Mouse (Mus musculus) layer of hippocampus, adult 9-10 months (tissue): ENCODE results near the gene Elovl5.
A peak's percentile ranks its signal among the peaks of the same experiment; 100 is the strongest.

Experiments used
- DNase-seq: peaks from one replicate; pipeline ENCODE4 v3.0.0; 2022; ENCODE audit warnings: low spot score

Elovl5 gene

GRCm38 (mm10) chr9:78000586-78001500 lies 83.7 kb downstream of the Elovl5 start:
- no peak for DNase-seq

DNA sequence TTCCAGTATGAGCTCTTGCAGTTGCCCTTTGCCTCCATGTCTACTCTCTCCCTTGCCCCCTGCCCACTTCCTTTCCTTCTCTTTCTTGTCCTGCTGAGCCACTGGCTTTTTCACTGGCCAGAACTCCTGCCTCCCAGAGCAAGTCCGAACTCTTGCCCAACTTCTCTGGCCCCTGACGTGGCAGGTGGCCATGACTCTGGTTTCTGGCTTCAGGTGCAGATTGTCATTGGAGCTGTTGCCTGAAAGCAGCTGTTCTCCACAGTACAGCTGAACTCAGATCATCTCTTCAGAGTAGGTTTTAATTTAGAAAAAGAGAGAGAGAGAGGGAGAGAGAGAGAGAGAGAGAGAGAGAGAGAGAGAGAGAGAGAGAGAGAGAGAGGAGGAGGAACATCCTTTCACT lies 86.1 kb downstream of the Elovl5 start:
- DNase-seq, result no peak

GRCm38 (mm10) chr9:78005481-78005880 lies 88.3 kb downstream of the Elovl5 start:
- no peak for DNase-seq

DNA sequence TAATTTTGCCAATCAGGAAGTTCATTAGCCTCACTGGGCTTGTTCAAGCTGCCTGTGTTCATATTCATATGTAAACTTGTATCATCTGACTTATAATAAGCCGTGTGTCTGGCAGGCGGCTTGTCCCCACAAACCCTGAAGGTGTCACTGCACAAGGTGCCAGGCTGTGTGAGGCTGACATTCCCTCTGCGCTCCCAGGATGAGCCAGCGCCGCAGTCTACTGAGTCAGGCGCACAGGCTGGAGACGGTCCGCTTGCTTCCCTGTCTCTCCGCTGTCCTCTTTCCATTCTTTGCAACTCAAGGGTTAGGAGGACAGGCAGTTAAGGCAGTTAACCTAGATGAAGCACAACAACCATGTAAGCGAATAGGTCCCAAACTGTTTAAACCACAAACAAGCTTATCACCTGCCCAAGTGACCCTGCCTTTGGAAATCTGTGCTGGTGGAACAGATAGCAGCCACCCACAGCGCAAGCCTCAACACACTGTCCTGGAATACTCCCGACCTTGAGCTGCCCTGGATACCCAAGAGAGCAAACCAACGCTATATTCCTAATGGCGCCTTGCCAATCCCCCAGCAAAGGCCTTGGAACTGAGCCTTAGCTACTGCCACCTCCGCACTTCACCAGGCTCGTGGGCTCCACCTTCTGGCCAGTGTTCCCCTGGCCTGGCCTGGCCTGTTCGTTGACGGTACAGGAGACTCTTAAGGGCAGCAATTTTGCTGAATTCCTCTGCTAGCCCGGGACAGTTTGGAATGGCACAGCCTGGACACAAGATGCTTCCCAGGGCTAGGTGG lies 89.2 kb downstream of the Elovl5 start:
- peak; percentile 65 for DNase-seq

DNA sequence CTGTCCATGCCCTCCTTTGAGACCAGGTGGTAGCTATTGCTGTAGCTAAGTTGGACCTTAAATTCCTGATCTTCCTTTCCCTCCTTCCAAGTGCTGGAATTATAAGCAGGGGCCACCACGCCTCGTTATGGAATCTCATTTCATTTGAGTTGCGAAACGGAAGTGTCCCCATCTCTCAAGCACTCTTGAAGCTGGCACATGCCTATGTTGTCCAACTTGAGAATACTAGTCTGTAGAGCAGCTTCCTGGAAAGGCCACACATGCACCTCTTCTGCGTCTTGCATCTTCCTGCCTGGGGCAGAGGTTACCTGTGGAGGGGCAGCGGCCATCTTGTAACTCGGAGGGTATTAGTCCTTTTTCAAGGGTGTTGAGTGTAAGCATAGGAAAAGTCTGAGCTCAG lies 92.2 kb downstream of the Elovl5 start:
- DNase-seq, result no peak

DNA sequence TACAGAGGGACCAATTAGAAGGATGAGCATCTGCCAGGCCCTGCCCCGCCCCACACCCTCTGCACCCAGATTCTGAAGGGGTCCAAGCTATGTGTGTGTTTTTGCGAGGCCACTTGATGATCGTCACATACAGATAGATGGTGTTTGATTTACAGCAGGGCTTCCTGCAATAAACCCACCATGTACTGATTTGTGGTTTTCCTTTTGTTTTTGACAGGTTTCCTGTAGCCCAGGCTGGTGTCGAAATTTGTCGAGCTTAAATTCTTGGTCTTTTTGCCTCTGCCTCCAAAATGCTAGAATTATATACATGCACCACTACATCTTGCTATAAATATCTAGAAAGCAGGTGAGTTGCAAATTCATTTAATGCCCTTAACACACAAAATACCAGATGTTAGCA lies 93.0 kb downstream of the Elovl5 start:
- no peak for DNase-seq

DNA sequence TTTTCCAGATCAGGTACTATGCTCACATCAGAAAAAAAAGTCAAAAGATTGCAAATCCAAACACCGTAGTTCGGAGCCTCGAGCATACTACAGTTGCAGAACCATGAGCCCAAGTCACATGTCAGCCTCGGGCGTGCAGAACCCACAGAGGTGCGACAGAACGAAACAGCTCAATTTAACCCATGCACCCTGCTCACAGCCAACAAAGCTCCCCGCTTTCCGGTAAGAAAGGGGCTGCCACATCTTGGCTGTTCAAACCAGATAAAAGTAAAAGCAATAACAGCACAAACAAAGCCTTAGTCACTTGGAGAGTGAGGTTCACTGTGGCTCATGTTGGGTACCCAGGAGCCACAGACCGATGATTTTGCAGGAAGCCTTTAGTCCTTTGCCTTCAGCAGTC lies 93.5 kb downstream of the Elovl5 start:
- no peak for DNase-seq

GRCm38 (mm10) chr9:78012066-78012465 lies 94.9 kb downstream of the Elovl5 start:
- no peak for DNase-seq

DNA sequence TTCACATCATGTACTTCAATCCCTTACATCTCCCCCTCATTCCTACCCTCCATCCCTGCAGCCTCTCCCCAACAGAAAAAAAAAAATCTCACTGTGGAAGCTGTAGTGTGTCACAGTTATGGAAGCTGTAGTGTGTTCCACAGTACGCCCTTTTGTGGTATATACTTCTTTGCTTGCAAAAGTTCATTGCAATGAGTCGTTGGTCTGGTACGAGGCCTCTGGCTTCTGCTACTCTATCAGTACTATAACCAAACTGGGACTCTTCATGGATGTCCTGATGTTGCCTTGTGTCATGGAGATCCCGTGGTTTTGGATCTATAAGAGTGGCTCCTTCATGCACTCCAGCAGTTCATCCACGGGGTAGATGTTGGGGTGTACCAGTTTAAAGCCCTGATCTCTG lies 95.5 kb downstream of the Elovl5 start:
- DNase-seq, result no peak

- DNase-seq, result no peak
These were observed 96.6 kb downstream of the Elovl5 start for GRCm38 (mm10) chr9:78013813-78014212.

DNA sequence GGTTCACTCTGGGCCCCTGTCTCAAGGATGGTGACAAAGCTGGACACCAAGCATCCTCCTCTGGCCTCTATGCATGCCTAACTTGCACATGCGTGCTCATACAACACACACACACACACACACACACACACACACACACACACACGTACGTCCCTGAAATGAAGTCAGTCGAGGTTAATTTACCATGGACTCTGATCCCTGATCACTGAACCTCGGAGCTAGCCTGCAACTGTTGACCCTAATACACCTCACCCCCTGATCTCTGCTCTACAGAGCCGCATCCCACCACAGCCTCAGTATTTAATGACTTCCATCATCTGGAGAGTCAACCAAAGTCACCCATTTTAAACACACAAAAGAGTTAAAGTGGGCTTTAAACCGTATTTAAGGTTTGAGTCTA lies 98.7 kb downstream of the Elovl5 start:
- no peak for DNase-seq

DNA sequence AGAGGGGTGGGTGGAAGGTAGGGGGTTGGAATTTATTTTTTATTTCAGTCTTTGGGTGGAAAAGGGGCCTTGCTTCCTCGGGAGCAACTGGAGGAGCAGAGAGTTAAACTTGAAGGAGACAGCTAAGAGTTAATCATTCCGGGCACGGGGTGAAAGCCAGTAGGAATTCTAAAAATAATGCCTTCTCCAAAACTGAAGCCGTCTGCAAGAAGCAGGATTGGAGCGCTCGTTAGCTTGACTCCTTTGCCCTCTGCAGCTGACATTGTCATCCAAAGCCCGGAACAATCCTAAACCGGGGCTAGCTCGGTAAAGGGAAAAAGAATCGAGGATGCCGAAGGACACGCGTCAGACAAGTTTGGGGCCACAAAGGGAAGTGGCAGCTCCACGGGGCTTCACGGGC lies 99.1 kb downstream of the Elovl5 start:
- no peak for DNase-seq

- DNase-seq, result no peak
These were observed 104.1 kb downstream of the Elovl5 start for GRCm38 (mm10) chr9:78021256-78021655.

- no peak for DNase-seq
These were observed 105.2 kb downstream of the Elovl5 start for GRCm38 (mm10) chr9:78022187-78022945.

- DNase-seq, result peak; percentile 59
These were observed 107.7 kb downstream of the Elovl5 start for GRCm38 (mm10) chr9:78024823-78025222.

GRCm38 (mm10) chr9:78027099-78027498 lies 109.9 kb downstream of the Elovl5 start:
- no peak for DNase-seq

GRCm38 (mm10) chr9:78030835-78031456 lies 113.8 kb downstream of the Elovl5 start:
- no peak for DNase-seq

DNA sequence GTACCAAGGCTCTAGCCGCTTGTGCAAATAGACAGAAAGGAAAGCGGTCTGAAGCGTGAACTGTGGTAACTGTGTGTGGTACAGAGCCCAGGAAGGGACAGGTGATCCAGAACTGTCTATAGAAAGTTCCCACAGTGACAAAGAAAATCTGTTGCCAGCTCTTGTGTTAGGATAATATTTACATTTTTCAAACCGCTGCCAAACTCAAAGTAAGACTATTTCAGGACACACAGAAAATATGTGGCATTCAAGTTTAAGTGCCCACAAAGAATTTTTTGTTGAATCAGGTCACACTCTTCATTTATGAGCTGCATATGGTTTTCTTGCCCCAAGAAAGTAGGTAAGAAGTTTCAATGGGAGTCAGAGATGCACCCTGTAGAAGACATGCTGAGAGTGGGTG lies 115.8 kb downstream of the Elovl5 start:
- DNase-seq, result no peak
